Mouse (Mus musculus): ENCODE results near the gene Sumo2.

- TF ChIP-seq EP300 (optimal IDR thresholded peaks at IDR 0.05): no peak
- TF ChIP-seq CTCF (IDR thresholded peaks at IDR 0.05; ENCODE audit: low read depth): no peak
Observed at GRCm38 (mm10) chr11:115488551-115489104, 47.4 kb downstream of the Sumo2 start.
